Mouse (Mus musculus): ENCODE results near the gene Klhl6.

The Klhl6 gene

DNA sequence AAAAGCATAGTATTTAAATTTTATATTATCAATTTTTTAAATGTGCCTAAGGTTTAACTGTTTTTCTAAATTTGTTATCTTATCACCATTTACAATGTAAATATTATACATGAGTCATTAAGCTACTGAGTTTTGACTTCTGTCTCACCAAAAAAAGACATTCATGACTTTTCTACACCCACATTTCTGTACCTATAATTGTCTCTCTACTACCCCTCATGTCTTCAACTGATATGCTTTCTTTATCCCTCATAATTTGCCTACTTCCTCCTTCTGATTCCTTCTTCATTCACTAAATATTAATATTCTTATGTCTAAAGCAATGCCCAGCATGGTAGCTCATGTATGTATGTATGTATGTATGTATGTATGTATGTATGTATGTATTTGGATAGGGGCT lies 13.0 kb upstream of the Klhl6 start:
- Histone ChIP-seq H3K4me1 (replicated peaks; ENCODE audit: low read depth, low read length) (peaks cover 9% of the 10 kb centered on the region), H3K4me3 (replicated peaks; ENCODE audit: low read length) (no peak overlapping the region), H3K27me3 (ENCODE audit: insufficient read depth, low read length) (peaks cover 13% of the 10 kb centered on the region), H3K36me3 (ENCODE audit: insufficient read depth, low read length) (no peaks in the 10 kb centered on the region), H3K9me3 (ENCODE audit: low read length) (peaks cover 12% of the 10 kb centered on the region)
- TF ChIP-seq POU5F1 (IDR thresholded peaks at IDR 0.05; ENCODE audit: borderline replicate concordance, low read length) (no peak), NANOG (IDR thresholded peaks at IDR 0.05; ENCODE audit: borderline replicate concordance, low read length) (no peak), CTCF (conservative IDR thresholded peaks at IDR 0.05; ENCODE audit: low read length) (no peak)

DNA sequence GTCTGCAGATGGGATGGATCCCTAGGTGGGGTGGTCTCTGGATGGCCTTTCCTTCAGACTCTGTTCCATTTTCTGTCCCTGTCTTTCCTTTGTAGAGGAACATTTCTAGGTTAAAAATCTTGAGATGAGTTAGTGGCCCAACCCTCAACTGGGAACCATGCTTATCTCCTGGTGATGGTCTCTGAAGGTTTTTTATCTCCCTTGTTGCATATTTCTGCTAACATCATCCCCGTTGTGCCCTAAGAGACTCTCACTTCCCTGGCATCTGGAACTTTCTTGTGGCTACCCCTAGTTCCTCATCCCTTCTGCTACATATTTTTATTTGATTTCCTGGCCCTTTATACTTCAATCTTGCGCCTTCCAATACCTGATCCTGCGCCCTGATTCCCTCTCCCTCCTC lies 10.4 kb upstream of the Klhl6 start:
- H3K9me3 ChIP-seq (ENCODE audit: low read length): peaks cover 10% of the 10 kb centered on the region; the same call in 1 of the 2 replicates
- TF ChIP-seq NANOG (IDR thresholded peaks at IDR 0.05; ENCODE audit: borderline replicate concordance, low read length) (no peak), POU5F1 (IDR thresholded peaks at IDR 0.05; ENCODE audit: borderline replicate concordance, low read length) (no peak), CTCF (conservative IDR thresholded peaks at IDR 0.05; ENCODE audit: low read length) (no peak)
- peaks cover 9% of the 10 kb centered on the region for H3K4me1 ChIP-seq (replicated peaks; ENCODE audit: low read depth, low read length)
- no peak overlapping the region for H3K4me3 ChIP-seq (replicated peaks; ENCODE audit: low read length)
- peaks cover 11% of the 10 kb centered on the region for H3K27me3 ChIP-seq (ENCODE audit: insufficient read depth, low read length)
- no peaks in the 10 kb centered on the region for H3K36me3 ChIP-seq (ENCODE audit: insufficient read depth, low read length)

DNA sequence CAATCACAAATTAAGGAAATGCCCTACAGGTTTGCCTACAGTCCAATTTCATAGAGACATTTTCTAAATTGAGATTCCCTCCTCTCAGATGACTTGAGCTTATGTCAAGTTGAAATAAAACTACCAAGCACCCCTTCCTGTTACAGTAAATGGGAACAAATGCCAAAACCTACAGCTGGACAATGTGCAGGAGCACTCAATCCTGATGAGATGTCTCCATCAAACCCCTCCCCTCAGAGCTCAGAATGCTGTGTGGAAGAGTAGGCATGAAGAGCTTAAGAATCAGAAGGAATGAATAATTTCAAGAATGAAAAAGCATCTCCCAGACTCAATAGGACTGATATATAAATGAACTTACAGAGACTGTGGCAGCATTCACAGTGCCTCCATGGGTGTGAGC lies 7.7 kb upstream of the Klhl6 start:
- H3K4me3 ChIP-seq (replicated peaks; ENCODE audit: low read length): no peak overlapping the region
- H3K27me3 ChIP-seq (ENCODE audit: insufficient read depth, low read length): no peaks in the 10 kb centered on the region
- no peaks in the 10 kb centered on the region for H3K4me1 ChIP-seq (replicated peaks; ENCODE audit: low read depth, low read length)
- peaks cover 8% of the 10 kb centered on the region; the same call in 1 of the 2 replicates for H3K9me3 ChIP-seq (ENCODE audit: low read length)
- TF ChIP-seq CTCF (conservative IDR thresholded peaks at IDR 0.05; ENCODE audit: low read length) (no peak), POU5F1 (IDR thresholded peaks at IDR 0.05; ENCODE audit: borderline replicate concordance, low read length) (no peak), NANOG (IDR thresholded peaks at IDR 0.05; ENCODE audit: borderline replicate concordance, low read length) (no peak)
- no peaks in the 10 kb centered on the region for H3K36me3 ChIP-seq (ENCODE audit: insufficient read depth, low read length)

DNA sequence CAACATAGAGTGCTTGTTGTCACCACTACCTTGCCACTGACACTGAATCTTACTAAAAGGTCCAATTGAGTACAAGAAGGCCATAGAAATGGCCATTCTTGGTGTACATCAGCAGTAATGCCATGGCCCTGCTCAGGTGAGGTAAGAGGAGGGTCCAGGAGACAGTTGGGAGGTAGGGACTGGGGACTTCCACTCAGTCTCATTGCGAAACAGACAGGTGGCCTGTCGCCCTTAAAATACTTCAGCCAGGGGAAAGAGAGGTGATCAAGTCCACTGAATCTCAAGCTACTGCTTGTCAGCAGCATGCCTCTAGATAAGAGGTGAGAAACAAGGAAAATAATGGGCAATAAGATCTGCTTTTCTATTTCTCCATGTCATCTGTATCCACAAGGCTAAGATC lies 4.8 kb upstream of the Klhl6 start:
- Histone ChIP-seq H3K9me3 (ENCODE audit: low read length) (peaks cover 8% of the 10 kb centered on the region; the same call in 1 of the 2 replicates), H3K4me3 (replicated peaks; ENCODE audit: low read length) (no peak overlapping the region), H3K4me1 (replicated peaks; ENCODE audit: low read depth, low read length) (no peaks in the 10 kb centered on the region), H3K36me3 (ENCODE audit: insufficient read depth, low read length) (no peaks in the 10 kb centered on the region), H3K27me3 (ENCODE audit: insufficient read depth, low read length) (no peaks in the 10 kb centered on the region)
- no peak for TF ChIP-seq NANOG (IDR thresholded peaks at IDR 0.05; ENCODE audit: borderline replicate concordance, low read length)
- no peak for TF ChIP-seq POU5F1 (IDR thresholded peaks at IDR 0.05; ENCODE audit: borderline replicate concordance, low read length)
- TF ChIP-seq CTCF (conservative IDR thresholded peaks at IDR 0.05; ENCODE audit: low read length): no peak

DNA sequence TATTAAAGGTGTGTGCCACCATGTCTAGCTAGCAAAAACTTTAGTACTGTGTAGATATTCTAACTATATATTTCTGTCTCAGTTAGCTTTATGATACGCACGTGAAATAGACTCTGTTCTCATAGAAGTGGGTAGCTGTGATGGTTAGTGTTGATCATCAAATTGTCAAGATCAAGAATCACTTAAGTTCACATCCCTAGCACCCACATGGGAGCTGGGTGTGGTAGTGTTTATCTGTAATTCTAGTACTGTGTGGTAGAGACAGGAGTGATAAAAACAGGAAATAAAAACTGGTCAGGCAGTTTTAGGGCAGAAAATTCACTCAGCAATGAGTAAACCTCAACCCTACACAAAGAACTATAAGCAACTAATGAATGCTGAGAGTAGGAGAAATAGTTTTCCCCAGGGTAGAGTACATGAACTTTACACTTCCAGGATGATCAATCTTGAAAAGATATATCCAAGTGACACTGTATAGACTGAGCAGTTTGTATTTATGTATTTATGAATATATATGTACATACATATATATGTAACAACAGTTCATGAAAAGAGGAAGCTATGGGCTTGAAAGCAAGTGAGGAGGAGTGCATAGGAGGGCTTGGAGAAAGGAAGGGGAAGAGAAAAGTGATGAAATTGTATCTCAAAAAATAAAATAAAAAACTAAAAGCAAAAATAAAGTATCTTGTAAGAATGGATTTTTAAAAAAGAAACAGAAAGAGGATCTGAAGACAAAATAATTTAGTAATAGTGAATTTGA lies 2.2 kb upstream of the Klhl6 start:
- no peak overlapping the region for H3K4me3 ChIP-seq (replicated peaks; ENCODE audit: low read length)
- no peaks in the 10 kb centered on the region; the same call in 1 of the 2 replicates for H3K9me3 ChIP-seq (ENCODE audit: low read length)
- H3K27me3 ChIP-seq (ENCODE audit: insufficient read depth, low read length): no peaks in the 10 kb centered on the region
- no peaks in the 10 kb centered on the region for H3K36me3 ChIP-seq (ENCODE audit: insufficient read depth, low read length)
- TF ChIP-seq POU5F1 (IDR thresholded peaks at IDR 0.05; ENCODE audit: borderline replicate concordance, low read length) (no peak), CTCF (conservative IDR thresholded peaks at IDR 0.05; ENCODE audit: low read length) (no peak), NANOG (IDR thresholded peaks at IDR 0.05; ENCODE audit: borderline replicate concordance, low read length) (no peak)
- no peaks in the 10 kb centered on the region for H3K4me1 ChIP-seq (replicated peaks; ENCODE audit: low read depth, low read length)

DNA sequence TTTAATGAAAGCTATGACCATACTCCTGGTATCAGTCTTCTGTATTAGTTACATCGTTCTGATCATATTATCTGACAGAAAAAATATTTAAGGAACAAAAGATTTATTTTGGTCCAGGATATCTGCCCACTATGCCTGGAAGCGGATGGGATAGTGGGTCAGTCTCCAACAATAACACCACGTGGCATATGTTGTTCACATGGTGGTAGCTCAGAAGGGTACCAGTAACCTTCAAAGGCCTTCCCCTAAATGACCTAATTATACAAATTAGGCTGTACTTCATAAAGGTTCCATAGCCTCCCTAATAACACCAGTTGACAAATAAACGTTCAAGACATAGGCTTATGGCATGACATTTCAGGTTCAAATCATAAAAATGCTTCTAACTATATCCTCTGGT lies 722 bp upstream of the Klhl6 start:
- Histone ChIP-seq H3K36me3 (ENCODE audit: insufficient read depth, low read length) (no peaks in the 10 kb centered on the region), H3K9me3 (ENCODE audit: low read length) (no peaks in the 10 kb centered on the region)
- TF ChIP-seq NANOG (IDR thresholded peaks at IDR 0.05; ENCODE audit: borderline replicate concordance, low read length): no peak
- TF ChIP-seq CTCF (conservative IDR thresholded peaks at IDR 0.05; ENCODE audit: low read length): no peak
- no peak for TF ChIP-seq POU5F1 (IDR thresholded peaks at IDR 0.05; ENCODE audit: borderline replicate concordance, low read length)

DNA sequence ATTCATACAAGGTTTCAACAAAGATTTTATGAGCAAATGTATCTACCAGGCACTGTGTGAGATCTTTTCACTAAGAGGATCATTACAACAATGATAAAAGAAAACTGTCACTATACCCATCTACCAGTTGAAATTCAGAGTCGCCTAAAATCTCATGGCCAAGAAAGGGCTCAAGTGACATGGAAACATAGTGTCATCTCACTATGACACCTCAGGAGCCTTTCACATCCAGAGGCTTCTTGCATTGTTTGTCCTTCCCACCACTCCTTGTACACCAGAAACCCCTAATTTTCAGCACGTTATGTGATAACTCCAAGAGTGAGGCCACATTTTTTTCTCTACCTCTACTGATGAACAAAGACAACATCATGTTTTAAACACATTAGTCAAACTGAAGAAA lies 1.2 kb downstream of the Klhl6 start:
- TF ChIP-seq NANOG (IDR thresholded peaks at IDR 0.05; ENCODE audit: borderline replicate concordance, low read length): no peak
- TF ChIP-seq CTCF (conservative IDR thresholded peaks at IDR 0.05; ENCODE audit: low read length): no peak
- TF ChIP-seq POU5F1 (IDR thresholded peaks at IDR 0.05; ENCODE audit: borderline replicate concordance, low read length): no peak
- H3K4me3 ChIP-seq (replicated peaks; ENCODE audit: low read length): no peak overlapping the region
- H3K27me3 ChIP-seq (ENCODE audit: insufficient read depth, low read length): no peaks in the 10 kb centered on the region
- peaks cover 3% of the 10 kb centered on the region; the same call in 1 of the 2 replicates for H3K4me1 ChIP-seq (replicated peaks; ENCODE audit: low read depth, low read length)
- H3K9me3 ChIP-seq (ENCODE audit: low read length): no peaks in the 10 kb centered on the region
- H3K36me3 ChIP-seq (ENCODE audit: insufficient read depth, low read length): no peaks in the 10 kb centered on the region

More for the DNA sequence above, 722 bp upstream of the Klhl6 start:
- Histone ChIP-seq H3K4me1 (replicated peaks; ENCODE audit: low read depth, low read length) (no peaks in the 10 kb centered on the region), H3K4me3 (replicated peaks; ENCODE audit: low read length) (no peak overlapping the region), H3K27me3 (ENCODE audit: insufficient read depth, low read length) (no peaks in the 10 kb centered on the region)

DNA sequence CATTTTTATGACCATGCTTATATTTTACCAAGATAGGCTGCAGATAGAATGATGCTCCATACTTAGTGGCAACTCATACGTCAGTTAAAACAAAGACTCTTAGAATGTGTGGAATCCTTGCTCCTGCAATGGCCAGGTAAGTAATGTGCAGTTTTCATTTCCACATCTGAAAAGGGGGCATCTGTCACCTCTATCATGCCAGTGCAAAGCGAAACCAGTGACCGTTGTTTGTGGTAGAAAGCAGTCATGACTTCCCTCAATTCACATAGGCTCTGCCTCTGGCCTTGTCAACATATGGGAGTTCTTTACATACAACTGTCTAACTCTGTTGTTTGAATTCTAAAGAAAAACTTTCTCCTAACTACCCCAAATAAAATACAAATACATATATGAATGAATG lies 1.8 kb downstream of the Klhl6 start:
- TF ChIP-seq NANOG (IDR thresholded peaks at IDR 0.05; ENCODE audit: borderline replicate concordance, low read length) (no peak), CTCF (conservative IDR thresholded peaks at IDR 0.05; ENCODE audit: low read length) (no peak), POU5F1 (IDR thresholded peaks at IDR 0.05; ENCODE audit: borderline replicate concordance, low read length) (no peak)
- Histone ChIP-seq H3K4me1 (replicated peaks; ENCODE audit: low read depth, low read length) (peaks cover 3% of the 10 kb centered on the region; the same call in 1 of the 2 replicates), H3K36me3 (ENCODE audit: insufficient read depth, low read length) (no peaks in the 10 kb centered on the region), H3K9me3 (ENCODE audit: low read length) (no peaks in the 10 kb centered on the region), H3K27me3 (ENCODE audit: insufficient read depth, low read length) (no peaks in the 10 kb centered on the region), H3K4me3 (replicated peaks; ENCODE audit: low read length) (no peak overlapping the region)

Measured in E14TG2a.4 (cell line).